Mouse (Mus musculus) heart, embryonic 13.5 days (tissue): Measurements from ENCODE around the gene Arl4c. TPM values are rescaled to one million over a fixed set of nuclear protein-coding genes. Genes with fewer than 3 reads are reported as not detected.

Experiments used
- ATAC-seq: fragments of 200-750 bp; cut with Nextera tagmentation; 2 replicates; pipeline ENCODE4 v1.8.0; 2017; ENCODE audit warnings: moderate TSS enrichment; ENCODE audit not compliant: insufficient number of reproducible peaks, low FRiP score, low TSS enrichment; ENCODE audit errors: extremely low read depth
- H3K27ac ChIP-seq: fragments of 300-500 bp; sonication (generic); replicated peaks from 2 replicates; pipeline ENCODE4 v1.5.1; 2015; ENCODE audit warnings: moderate library complexity, mild to moderate bottlenecking, inconsistent platforms
- H3K27me3 ChIP-seq: fragments of 300-500 bp; sonication (generic); replicated peaks from 2 replicates; pipeline ENCODE4 v1.6.1; 2015; ENCODE audit warnings: mild to moderate bottlenecking, inconsistent platforms
- H3K36me3 ChIP-seq: fragments of 300-500 bp; sonication (generic); 2 replicates; pipeline ENCODE4 v1.6.1; 2015; ENCODE audit warnings: mild to moderate bottlenecking, inconsistent platforms
- H3K4me1 ChIP-seq: fragments of 300-500 bp; sonication (generic); 2 replicates; pipeline ENCODE4 v1.6.1; 2015; ENCODE audit warnings: inconsistent platforms
- H3K4me2 ChIP-seq: fragments of 300-500 bp; sonication (generic); 2 replicates; pipeline ENCODE4 v1.6.1; 2015; ENCODE audit warnings: inconsistent platforms, mild to moderate bottlenecking, moderate library complexity
- H3K4me3 ChIP-seq: fragments of 300-500 bp; sonication (generic); 2 replicates; pipeline ENCODE4 v1.5.1; 2015; ENCODE audit warnings: moderate library complexity, mild to moderate bottlenecking, inconsistent platforms
- H3K9ac ChIP-seq: fragments of 300-500 bp; sonication (generic); 2 replicates; pipeline ENCODE4 v1.6.1; 2015; ENCODE audit warnings: inconsistent platforms, mild to moderate bottlenecking, moderate library complexity
- H3K9me3 ChIP-seq: fragments of 300-500 bp; sonication (generic); 2 replicates; pipeline ENCODE4 v1.6.1; 2016; ENCODE audit warnings: inconsistent platforms
- WGBS: fragments of 180-500 bp; shearing (Covaris S2); methylation state at CpG from one replicate; pipeline ENCODE4 v1.1.7; 2015; ENCODE audit warnings: mixed read lengths; 5-methylcytosine and 5-hydroxymethylcytosine counted together
- polyA plus RNA-seq: library from polyadenylated mRNA; unstranded; fragments of >200 nt; fragmentation: Nextera tagmentation; extraction: Ambion mirVana; gene quantifications from 2 replicates; pipeline ENCODE4 v1.2.1, GENCODE M21; 2015

The Arl4c gene
- polyA plus RNA-seq, 1 experiment from 2014 or later: 7.6 TPM

GRCm38 (mm10) chr1:88678231-88678739 is 23.7 kb downstream of the Arl4c start:
- H3K9ac ChIP-seq: no peak overlapping the region
- H3K27me3 ChIP-seq: no peaks in the 10 kb centered on the region
- H3K4me2 ChIP-seq: no peak overlapping the region
- no peaks in the 10 kb centered on the region for H3K9me3 ChIP-seq
- H3K4me1 ChIP-seq: no peaks in the 10 kb centered on the region
- no peak overlapping the region for H3K4me3 ChIP-seq
- H3K27ac ChIP-seq: no peak overlapping the region
- ATAC-seq: no peak
- H3K36me3 ChIP-seq: no peaks in the 10 kb centered on the region
- 65% methylated on average over 3 of the region's 3 CpGs for WGBS

- no peak overlapping the region for H3K4me3 ChIP-seq
- no peaks in the 10 kb centered on the region for H3K27me3 ChIP-seq
- no peak overlapping the region for H3K27ac ChIP-seq
- H3K36me3 ChIP-seq: no peaks in the 10 kb centered on the region
- 48% methylated on average over 4 of the region's 4 CpGs for WGBS
- peaks cover 22% of the 10 kb centered on the region for H3K4me1 ChIP-seq
- no peak overlapping the region for H3K9ac ChIP-seq
- H3K4me2 ChIP-seq: no peak overlapping the region
- no peak for ATAC-seq
- no peaks in the 10 kb centered on the region for H3K9me3 ChIP-seq
Observed at GRCm38 (mm10) chr1:88670807-88671206, 31.2 kb downstream of the Arl4c start.

GRCm38 (mm10) chr1:88668846-88669810 is 32.9 kb downstream of the Arl4c start:
- Histone ChIP-seq H3K4me3 (no peak overlapping the region), H3K27ac (no peak overlapping the region), H3K9ac (no peak overlapping the region), H3K27me3 (no peaks in the 10 kb centered on the region), H3K36me3 (no peaks in the 10 kb centered on the region), H3K9me3 (no peaks in the 10 kb centered on the region), H3K4me2 (peak overlapping the region; percentile 32), H3K4me1 (peaks cover 22% of the 10 kb centered on the region)
- 46% methylated on average over 14 of the region's 14 CpGs for WGBS
- no peak for ATAC-seq

DNA sequence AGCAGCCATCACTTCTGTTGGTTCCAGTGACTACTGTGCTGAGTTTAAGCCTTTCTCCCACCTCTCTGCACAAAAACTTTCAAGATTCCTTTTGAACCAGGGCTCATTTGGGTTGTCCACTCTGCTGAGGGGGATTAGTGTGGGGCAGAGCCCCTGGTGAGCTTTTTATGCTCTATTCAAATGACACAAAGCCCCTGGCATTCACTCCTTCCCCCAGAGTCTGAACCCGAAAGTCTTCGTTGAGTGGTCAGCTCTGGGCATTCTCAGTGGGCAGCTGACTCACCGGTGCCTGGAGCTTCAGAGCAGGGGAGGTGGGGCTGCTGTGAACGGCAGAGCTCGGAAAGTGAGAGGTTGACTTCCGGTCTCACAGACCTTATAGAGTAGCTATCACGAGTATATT is 33.7 kb downstream of the Arl4c start:
- peaks cover 22% of the 10 kb centered on the region for H3K4me1 ChIP-seq
- no peak for ATAC-seq
- H3K4me3 ChIP-seq: no peak overlapping the region
- H3K27ac ChIP-seq: no peak overlapping the region
- H3K9me3 ChIP-seq: no peaks in the 10 kb centered on the region
- peak overlapping the region; percentile 32 for H3K4me2 ChIP-seq
- H3K27me3 ChIP-seq: no peaks in the 10 kb centered on the region
- no peaks in the 10 kb centered on the region for H3K36me3 ChIP-seq
- peak overlapping the region; percentile 21; the same call in 1 of the 2 replicates for H3K9ac ChIP-seq
- 13% methylated on average over 7 of the region's 7 CpGs for WGBS

DNA sequence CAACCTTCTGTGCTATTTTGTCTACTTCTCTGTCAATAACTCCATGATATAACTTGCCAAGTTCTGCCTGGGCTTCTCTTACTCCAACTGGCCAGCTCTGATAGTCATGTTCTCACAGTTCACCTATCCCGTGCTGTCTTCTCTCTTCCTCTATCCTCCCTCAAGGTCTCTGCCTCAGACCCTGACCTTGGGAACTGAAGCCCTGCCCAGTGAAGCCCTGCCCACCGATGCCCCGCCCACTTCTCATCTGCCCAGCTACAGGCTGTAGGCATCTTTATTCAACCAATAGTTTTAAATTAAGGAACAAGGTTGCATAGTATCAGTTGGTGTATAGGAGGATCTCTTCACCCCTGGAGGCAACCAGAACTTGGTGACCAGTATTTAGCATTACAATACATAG is 37.4 kb downstream of the Arl4c start:
- Histone ChIP-seq H3K27ac (no peak overlapping the region), H3K27me3 (no peaks in the 10 kb centered on the region), H3K4me2 (no peak overlapping the region), H3K4me1 (peaks cover 19% of the 10 kb centered on the region), H3K4me3 (no peak overlapping the region), H3K9me3 (no peaks in the 10 kb centered on the region), H3K9ac (no peak overlapping the region), H3K36me3 (no peaks in the 10 kb centered on the region)
- WGBS: 53% methylated on average over 3 of the region's 3 CpGs
- no peak for ATAC-seq

GRCm38 (mm10) chr1:88662736-88663135 is 39.3 kb downstream of the Arl4c start:
- no peak overlapping the region for H3K4me3 ChIP-seq
- peak overlapping the region; percentile 10; the same call in 1 of the 2 replicates for H3K27ac ChIP-seq
- ATAC-seq: no peak
- H3K9ac ChIP-seq: no peak overlapping the region
- no peaks in the 10 kb centered on the region for H3K27me3 ChIP-seq
- 67% methylated on average over 5 of the region's 5 CpGs for WGBS
- no peaks in the 10 kb centered on the region for H3K36me3 ChIP-seq
- no peak overlapping the region for H3K4me2 ChIP-seq
- no peaks in the 10 kb centered on the region for H3K9me3 ChIP-seq
- peaks cover 16% of the 10 kb centered on the region for H3K4me1 ChIP-seq

DNA sequence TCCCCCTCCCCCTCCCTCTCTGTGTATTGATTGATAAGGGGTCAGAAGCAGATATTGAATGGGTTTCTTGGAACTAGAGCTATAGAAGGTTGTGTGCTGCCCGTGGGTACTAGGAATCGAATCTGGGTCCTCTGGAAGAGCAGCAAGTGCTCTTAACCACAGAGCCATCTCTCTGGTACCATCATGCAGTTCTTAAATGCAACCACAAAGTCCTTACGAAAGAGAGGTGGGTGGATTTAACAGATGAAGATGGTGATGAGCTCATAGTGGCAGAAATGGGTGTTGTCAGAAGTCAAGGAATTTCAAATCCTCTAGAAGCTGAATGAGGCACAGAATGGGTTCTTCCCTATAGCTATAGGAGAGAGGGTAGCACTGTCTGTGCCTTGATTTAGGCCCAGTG is 40.8 kb downstream of the Arl4c start:
- 70% methylated on average over 3 of the region's 3 CpGs for WGBS
- H3K9me3 ChIP-seq: no peaks in the 10 kb centered on the region
- no peak overlapping the region for H3K27ac ChIP-seq
- no peak overlapping the region for H3K9ac ChIP-seq
- peaks cover 16% of the 10 kb centered on the region for H3K4me1 ChIP-seq
- H3K36me3 ChIP-seq: no peaks in the 10 kb centered on the region
- H3K27me3 ChIP-seq: no peaks in the 10 kb centered on the region
- no peak overlapping the region for H3K4me2 ChIP-seq
- no peak overlapping the region for H3K4me3 ChIP-seq
- no peak for ATAC-seq

DNA sequence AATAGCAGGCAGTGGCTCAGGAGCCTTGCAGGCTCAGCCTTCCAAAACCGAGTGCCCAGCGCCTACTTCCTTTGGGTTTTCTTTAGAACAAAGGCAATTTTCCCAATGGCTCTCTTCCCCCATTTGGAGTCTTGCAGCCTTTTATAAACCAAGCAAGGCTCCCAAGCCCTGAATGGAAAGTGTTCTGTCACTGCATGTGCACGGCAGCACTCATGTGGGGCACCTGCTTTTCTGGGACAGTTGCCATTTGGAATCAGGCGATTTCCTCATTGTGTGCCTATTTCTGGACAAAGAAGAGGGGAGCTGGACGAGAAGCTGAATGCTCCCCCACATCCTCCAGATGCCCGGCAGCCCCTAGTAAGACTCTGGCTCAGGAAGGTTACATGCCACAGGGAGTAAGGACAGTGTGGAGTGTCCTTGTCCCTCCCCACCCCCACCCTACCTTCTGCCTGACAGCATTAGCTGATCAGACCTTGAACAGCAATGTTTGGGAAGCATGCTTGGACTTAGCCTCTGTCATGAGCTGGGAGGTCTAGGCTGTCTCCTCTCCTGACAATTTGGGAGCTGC is 43.6 kb downstream of the Arl4c start:
- 0 out of 2 replicates have a peak, but pooled peaks have one; percentile 51 for ATAC-seq
- Histone ChIP-seq H3K27ac (peak overlapping the region; percentile 70), H3K4me2 (peak overlapping the region; percentile 28), H3K9ac (no peak overlapping the region), H3K9me3 (no peaks in the 10 kb centered on the region), H3K27me3 (no peaks in the 10 kb centered on the region), H3K4me1 (peaks cover 16% of the 10 kb centered on the region), H3K36me3 (no peaks in the 10 kb centered on the region), H3K4me3 (no peak overlapping the region)
- 40% methylated on average over 6 of the region's 6 CpGs for WGBS

- Histone ChIP-seq H3K4me3 (no peak overlapping the region), H3K27me3 (no peaks in the 10 kb centered on the region), H3K9me3 (no peaks in the 10 kb centered on the region), H3K4me1 (peaks cover 16% of the 10 kb centered on the region), H3K36me3 (no peaks in the 10 kb centered on the region), H3K9ac (no peak overlapping the region), H3K4me2 (no peak overlapping the region), H3K27ac (no peak overlapping the region)
- 57% methylated on average over 5 of the region's 5 CpGs for WGBS
- no peak for ATAC-seq
Observed at GRCm38 (mm10) chr1:88656096-88656480, 45.9 kb downstream of the Arl4c start.

DNA sequence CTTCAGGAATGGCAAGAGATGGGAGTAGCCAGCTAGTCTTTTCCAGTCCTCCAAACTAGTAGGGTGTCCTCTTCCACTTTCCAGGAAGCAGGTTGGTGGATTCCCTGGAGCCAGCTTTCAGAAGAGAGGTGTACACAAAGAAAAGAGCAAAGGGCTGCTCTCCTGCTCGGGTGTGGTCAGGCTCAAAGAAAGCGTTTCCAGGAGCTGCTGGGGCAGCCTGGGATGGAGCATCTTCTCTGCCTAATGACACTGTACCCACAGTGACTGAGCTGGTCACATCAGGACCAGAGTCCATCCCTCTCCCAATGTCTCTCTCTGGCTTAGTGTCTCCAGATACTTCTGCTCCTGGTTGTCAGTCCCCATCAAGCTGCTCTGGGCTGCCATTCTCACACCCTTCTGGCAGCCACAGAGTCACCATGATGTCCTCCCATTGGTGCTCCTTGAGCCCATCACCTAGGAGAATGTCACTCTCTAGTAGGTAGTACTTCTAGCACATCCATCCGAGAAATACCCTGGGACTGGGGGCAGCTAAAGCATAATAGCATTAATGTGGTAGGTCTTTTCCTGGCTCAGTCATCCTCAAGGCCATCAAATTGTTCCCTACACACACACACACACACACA is 46.4 kb downstream of the Arl4c start:
- H3K27me3 ChIP-seq: no peaks in the 10 kb centered on the region
- WGBS: 74% methylated on average over 3 of the region's 3 CpGs
- no peaks in the 10 kb centered on the region for H3K9me3 ChIP-seq
- H3K9ac ChIP-seq: no peak overlapping the region
- H3K4me2 ChIP-seq: no peak overlapping the region
- no peak overlapping the region for H3K4me3 ChIP-seq
- no peaks in the 10 kb centered on the region for H3K36me3 ChIP-seq
- H3K27ac ChIP-seq: no peak overlapping the region
- ATAC-seq: no peak
- H3K4me1 ChIP-seq: peaks cover 16% of the 10 kb centered on the region
